Mouse (Mus musculus) urinary bladder, adult 18-20 months (tissue): ENCODE results near the gene Plxna1.

Source experiments
- DNase-seq, 2 experiments: peaks; one replicate each; pipeline ENCODE4 v3.0.0; 2022; ENCODE audit warnings: low spot score in 2 of 2, mixed read lengths in 2 of 2

The Plxna1 gene

GRCm38 (mm10) chr6:89333964-89334702, 28.3 kb downstream of the Plxna1 start:
- no peak for DNase-seq

- DNase-seq: no peak
Measured at GRCm38 (mm10) chr6:89330957-89331356, 31.5 kb downstream of the Plxna1 start.

GRCm38 (mm10) chr6:89328634-89329033, 33.8 kb downstream of the Plxna1 start:
- no peak for DNase-seq

GRCm38 (mm10) chr6:89327746-89328491, 34.5 kb downstream of the Plxna1 start:
- DNase-seq: no peak

GRCm38 (mm10) chr6:89324842-89325241, 37.6 kb downstream of the Plxna1 start:
- no peak for DNase-seq

- no peak for DNase-seq
Measured at GRCm38 (mm10) chr6:89315263-89315662, 47.2 kb downstream of the Plxna1 start.

- no peak for DNase-seq
Measured at GRCm38 (mm10) chr6:89311518-89311917, 50.9 kb downstream of the Plxna1 start.

- DNase-seq: no peak
Measured at GRCm38 (mm10) chr6:89310236-89310635, 52.2 kb downstream of the Plxna1 start.

GRCm38 (mm10) chr6:89308213-89308973, 54.0 kb downstream of the Plxna1 start:
- DNase-seq: no peak

GRCm38 (mm10) chr6:89304375-89305058, 57.9 kb downstream of the Plxna1 start:
- DNase-seq: no peak

- DNase-seq: no peak
Measured at GRCm38 (mm10) chr6:89299818-89300217, 62.6 kb downstream of the Plxna1 start.

GRCm38 (mm10) chr6:89296909-89297695, 65.3 kb downstream of the Plxna1 start:
- no peak for DNase-seq

GRCm38 (mm10) chr6:89296001-89296709, 66.3 kb downstream of the Plxna1 start:
- no peak for DNase-seq

- DNase-seq: no peak
Measured at GRCm38 (mm10) chr6:89294621-89295020, 67.8 kb downstream of the Plxna1 start.

- DNase-seq: no peak
Measured at GRCm38 (mm10) chr6:89291494-89291893, 70.9 kb downstream of the Plxna1 start.

GRCm38 (mm10) chr6:89288156-89288555, 74.3 kb downstream of the Plxna1 start:
- no peak for DNase-seq

GRCm38 (mm10) chr6:89286700-89287428, 75.6 kb downstream of the Plxna1 start:
- DNase-seq: no peak

GRCm38 (mm10) chr6:89286286-89286655, 76.1 kb downstream of the Plxna1 start:
- no peak for DNase-seq

GRCm38 (mm10) chr6:89285561-89286285, 76.7 kb downstream of the Plxna1 start:
- no peak for DNase-seq
